Mouse (Mus musculus) heart, postnatal 0 days (tissue): ENCODE measurements at regions not wholly inside any gene's neighbourhood (a gene's known extent, or its start where the extent isn't known, plus 50 kb on each side); places are given as distances from the start of the nearest gene placed in this dataset.

Source experiments
- CTCF ChIP-seq: IDR thresholded peaks from 2 replicates; pipeline ENCODE4 v1.5.1; 2016; ENCODE audit warnings: antibody characterized with exemption, control low read depth, low read depth
- EP300 ChIP-seq: IDR thresholded peaks from 2 replicates; pipeline ENCODE4 v1.6.1; 2016; ENCODE audit warnings: antibody characterized with exemption, low read depth

DNA sequence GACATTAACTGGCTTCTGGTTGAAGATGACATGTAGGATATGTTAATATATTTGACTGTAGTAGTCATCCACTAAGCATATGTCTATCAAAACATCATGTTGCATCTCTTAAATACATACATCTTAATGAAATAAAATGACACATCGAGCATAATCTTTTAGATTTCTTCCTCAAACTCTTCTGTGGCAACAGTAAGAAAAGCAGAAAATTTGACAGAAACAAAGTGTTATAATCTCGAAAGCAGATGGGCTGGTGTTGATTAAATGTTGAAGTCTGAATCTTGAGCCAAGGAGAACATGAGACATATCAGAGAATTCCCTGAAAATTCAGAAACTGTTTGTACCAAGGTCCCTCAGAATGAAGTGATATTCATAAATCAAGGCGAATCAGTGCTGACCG lies 352.6 kb downstream of the Kif16b start:
- no peak for TF ChIP-seq CTCF
- no peak for TF ChIP-seq EP300
